8 mouse cellular contexts compared by ENCODE assay signal in genomic region chr12:117761698-117762097, GRCm38 (mm10). TPM values are rescaled to one million over a fixed set of nuclear protein-coding genes. Genes with fewer than 3 reads are reported as not detected.
DNase-seq lines count a peak whose midpoint lies in the region; ATAC-seq and TF ChIP-seq lines count a peak whose summit lies in the region.

No protein-coding gene starts in this region.

- H3K4me2 ChIP-seq in forebrain, embryonic 14.5 days (ENCODE audit: low read length): no peak overlapping the region
- H3K4me2 ChIP-seq in forebrain, embryonic 11.5 days (ENCODE audit: low read depth, low read length, severe bottlenecking): no peak overlapping the region
- no peak overlapping the region for H3K4me2 ChIP-seq in intestine, embryonic 15.5 days (replicated peaks)

- no peak for TF ChIP-seq CTCF in thymus, adult 2 months (IDR thresholded peaks at IDR 0.05; ENCODE audit: borderline replicate concordance, control insufficient read depth, extremely low read depth, insufficient read depth, low read length, poor library complexity)

- no peaks in the 10 kb centered on the region; the same call in 1 of the 2 replicates for H3K36me3 ChIP-seq in forebrain, embryonic 14.5 days (ENCODE audit: control insufficient read depth, insufficient read depth, low read length)
- no peaks in the 10 kb centered on the region for H3K36me3 ChIP-seq in forebrain, embryonic 11.5 days (ENCODE audit: control insufficient read depth, insufficient read depth, low read length)
- H3K36me3 ChIP-seq in thymus, adult 2 months (ENCODE audit: control insufficient read depth, insufficient read depth, low read length): no peaks in the 10 kb centered on the region
- H3K36me3 ChIP-seq in intestine, embryonic 15.5 days: no peaks in the 10 kb centered on the region

- H3K9me3 ChIP-seq in forebrain, embryonic 14.5 days (replicated peaks; ENCODE audit: control insufficient read depth, low read length): no peaks in the 10 kb centered on the region
- no peaks in the 10 kb centered on the region for H3K9me3 ChIP-seq in forebrain, embryonic 11.5 days (ENCODE audit: control insufficient read depth, low read length)
- H3K9me3 ChIP-seq in intestine, embryonic 15.5 days: no peaks in the 10 kb centered on the region

- intact Hi-C loops in left cerebral cortex, postnatal 25 days (cut with DNase I): no loop called here

- H3K27me3 ChIP-seq in forebrain, embryonic 14.5 days (replicated peaks; ENCODE audit: control insufficient read depth, insufficient read depth, low read length): no peaks in the 10 kb centered on the region
- H3K27me3 ChIP-seq in forebrain, embryonic 11.5 days (ENCODE audit: control insufficient read depth, insufficient read depth, low read length): no peaks in the 10 kb centered on the region
- no peaks in the 10 kb centered on the region for H3K27me3 ChIP-seq in thymus, adult 2 months (ENCODE audit: control insufficient read depth, insufficient read depth, low read length)
- no peaks in the 10 kb centered on the region for H3K27me3 ChIP-seq in intestine, embryonic 15.5 days (replicated peaks)

- WGBS in forebrain, embryonic 14.5 days: 38% methylated on average over 1 of the region's 1 CpGs
- WGBS in forebrain, embryonic 11.5 days: 71% methylated on average over 1 of the region's 1 CpGs
- WGBS in thymus, adult 2 months: 14% methylated on average over 1 of the region's 1 CpGs
- 38% methylated on average over 1 of the region's 1 CpGs for WGBS in intestine, embryonic 15.5 days

- H3K4me3 ChIP-seq in forebrain, embryonic 14.5 days (ENCODE audit: low read depth, low read length): no peak overlapping the region
- H3K4me3 ChIP-seq in forebrain, embryonic 11.5 days (ENCODE audit: low read depth, low read length): no peak overlapping the region
- H3K4me3 ChIP-seq in thymus, adult 2 months (ENCODE audit: control insufficient read depth, insufficient read depth, low read length): no peak overlapping the region
- no peak overlapping the region for H3K4me3 ChIP-seq in intestine, embryonic 15.5 days (replicated peaks)

- peak; percentile 59 for DNase-seq in forebrain, embryonic 14.5 days (ENCODE audit: low spot score)
- no peak for DNase-seq in forebrain, embryonic 11.5 days (ENCODE audit: low spot score)
- peak; percentile 59 for DNase-seq in CD4-positive helper T cell, adult 2 months (ENCODE audit: low read depth, low spot score)
- peak; percentile 33 to 72 for DNase-seq in frontal cortex, postnatal 36 days (ENCODE audit: low spot score in 2 of 2)
- peak; percentile 70 to 76 for DNase-seq in left cerebral cortex, postnatal 25 days (ENCODE audit: low spot score in 2 of 2)
- DNase-seq in thymus, adult 2 months: peak; percentile 14
- no peak for DNase-seq in natural killer cell, adult 2 months (ENCODE audit: low spot score in 2 of 2)

- ATAC-seq in forebrain, embryonic 14.5 days: peak; percentile 51
- ATAC-seq in forebrain, embryonic 11.5 days (replicated peaks; ENCODE audit: low FRiP score): no peak
- no peak for ATAC-seq in intestine, embryonic 15.5 days

- no peak overlapping the region for H3K9ac ChIP-seq in forebrain, embryonic 14.5 days (ENCODE audit: low read length)
- no peak overlapping the region for H3K9ac ChIP-seq in forebrain, embryonic 11.5 days (ENCODE audit: low read length)
- H3K9ac ChIP-seq in intestine, embryonic 15.5 days: no peak overlapping the region

- TF ChIP-seq POLR2A in thymus, adult 2 months (IDR thresholded peaks at IDR 0.05; ENCODE audit: control insufficient read depth, extremely low read depth, insufficient read depth, low read length, poor library complexity): no peak

- 0 out of 2 replicates have a peak, but pooled peaks cover 2% of the 10 kb centered on the region for H3K4me1 ChIP-seq in forebrain, embryonic 14.5 days (ENCODE audit: control insufficient read depth, insufficient read depth, low read length)
- H3K4me1 ChIP-seq in forebrain, embryonic 11.5 days (replicated peaks; ENCODE audit: control insufficient read depth, insufficient read depth, low read length): no peaks in the 10 kb centered on the region
- no peaks in the 10 kb centered on the region for H3K4me1 ChIP-seq in thymus, adult 2 months (replicated peaks; ENCODE audit: control insufficient read depth, insufficient read depth, low read length)
- H3K4me1 ChIP-seq in intestine, embryonic 15.5 days (replicated peaks): no peaks in the 10 kb centered on the region

- H3K27ac ChIP-seq in forebrain, embryonic 14.5 days (ENCODE audit: low read depth, low read length): no peak overlapping the region
- no peak overlapping the region for H3K27ac ChIP-seq in forebrain, embryonic 11.5 days (ENCODE audit: low read depth, low read length)
- no peak overlapping the region for H3K27ac ChIP-seq in thymus, adult 2 months (ENCODE audit: control insufficient read depth, insufficient read depth, low read length)
- no peak overlapping the region for H3K27ac ChIP-seq in intestine, embryonic 15.5 days

RNA-seq across cellular contexts. Expression of gene Cdca7l, which starts 42.4 kb away (rescaled TPM):
- polyA plus RNA-seq in forebrain, embryonic 14.5 days (2014; fragmentation: Nextera tagmentation; extraction: Ambion mirVana): 11.1 and 12.6 TPM in 2 replicates
- 48.1 and 53.5 TPM in 2 replicates for polyA plus RNA-seq in forebrain, embryonic 11.5 days (2014; fragmentation: Nextera tagmentation; extraction: Ambion mirVana)
- under 1 TPM; 0.53 to 0.94 TPM for total RNA-seq in left cerebral cortex, postnatal 25 days (2021)
- polyA plus RNA-seq in thymus, adult 2 months (2012; rRNA removed): 8.0 and 9.0 TPM in 2 replicates
- polyA plus RNA-seq in intestine, embryonic 15.5 days (2015; fragmentation: Nextera tagmentation; extraction: Ambion mirVana): 41.2 and 42.4 TPM in 2 replicates

Comparison
In these comparisons a context has a peak if more than half of its experiments do, and no peak if none do; other contexts are left out.
1. DNase-seq: peak in forebrain, embryonic 14.5 days (single experiment), CD4-positive helper T cell, adult 2 months (single experiment), frontal cortex, postnatal 36 days (2 of 2), left cerebral cortex, postnatal 25 days (2 of 2) and thymus, adult 2 months (single experiment); none in forebrain, embryonic 11.5 days (single experiment) and natural killer cell, adult 2 months (0 of 2).